ENCODE assay signal across 8 mouse cellular contexts in the genomic region with DNA sequence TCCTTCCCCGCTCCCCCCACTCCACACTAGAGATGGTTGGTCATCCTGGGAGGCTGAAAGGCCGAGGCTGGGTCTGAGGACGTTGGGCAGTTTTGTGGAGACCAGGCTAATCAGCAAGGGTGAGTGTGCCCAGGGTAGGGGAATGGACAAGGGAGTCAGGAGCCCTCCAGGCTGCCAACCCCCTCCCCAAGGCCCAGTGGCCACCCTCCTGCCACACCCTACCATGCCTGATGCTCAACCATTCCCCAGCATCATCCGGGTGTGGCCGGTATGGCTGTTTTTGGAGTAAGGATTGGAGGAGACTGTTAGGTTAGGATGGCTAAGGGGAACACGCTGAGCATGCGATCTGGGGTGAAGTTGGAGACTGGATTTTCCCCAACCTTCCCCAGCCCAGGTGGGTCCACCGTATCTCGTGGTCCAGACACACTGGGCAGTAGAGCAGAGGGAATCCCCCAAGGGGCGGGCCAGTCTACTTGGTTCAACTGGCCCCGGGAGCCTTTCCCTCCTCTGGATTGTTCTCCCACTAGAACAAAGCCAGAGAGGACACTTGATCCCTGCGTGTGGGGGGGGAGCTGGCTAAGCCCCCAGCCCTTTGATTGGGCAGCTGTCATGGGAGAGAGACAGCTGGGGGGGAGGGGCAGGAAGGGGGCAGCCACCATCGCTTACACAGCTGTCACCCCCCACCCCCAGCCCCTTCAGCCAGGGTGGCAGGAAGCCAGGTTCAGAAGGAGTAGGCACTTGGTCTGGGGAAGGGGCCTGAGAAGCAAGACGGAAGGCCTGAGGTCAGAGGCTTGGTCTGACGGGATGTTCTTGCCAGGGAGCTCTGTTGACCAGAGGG. TPM values are rescaled to one million over a fixed set of nuclear protein-coding genes. Genes with fewer than 3 reads are reported as not detected.
DNase-seq lines count a peak whose midpoint lies in the region; ATAC-seq lines count a peak whose summit lies in the region.

No protein-coding gene starts in this region.

- peaks cover 11% of the 10 kb centered on the region; the same call in 1 of the 2 replicates for H3K36me3 ChIP-seq in lung, embryonic 15.5 days
- peaks cover 7% of the 10 kb centered on the region for H3K36me3 ChIP-seq in embryonic facial prominence, embryonic 15.5 days
- H3K36me3 ChIP-seq in intestine, embryonic 15.5 days = peaks cover 5% of the 10 kb centered on the region; the same call in 1 of the 2 replicates

- H3K4me3 ChIP-seq in lung, embryonic 15.5 days = peak overlapping the region; percentile 0; the same call in 1 of the 2 replicates
- peak overlapping the region; percentile 70 for H3K4me3 ChIP-seq in embryonic facial prominence, embryonic 15.5 days (replicated peaks)
- H3K4me3 ChIP-seq in intestine, embryonic 15.5 days (replicated peaks) = no peak overlapping the region

- peaks cover 52% of the 10 kb centered on the region for H3K4me1 ChIP-seq in lung, embryonic 15.5 days
- peaks cover 62% of the 10 kb centered on the region for H3K4me1 ChIP-seq in embryonic facial prominence, embryonic 15.5 days
- peaks cover 44% of the 10 kb centered on the region for H3K4me1 ChIP-seq in intestine, embryonic 15.5 days (replicated peaks)

- H3K4me2 ChIP-seq in lung, embryonic 15.5 days = peak overlapping the region; percentile 94
- H3K4me2 ChIP-seq in embryonic facial prominence, embryonic 15.5 days (replicated peaks) = peak overlapping the region; percentile 89
- peak overlapping the region; percentile 93 for H3K4me2 ChIP-seq in intestine, embryonic 15.5 days (replicated peaks)

- no peak for DNase-seq in lung, postnatal 36 days
- DNase-seq in retina, postnatal 7 days (ENCODE audit: low read depth, low spot score) = peak; percentile 78
- no peak for DNase-seq in right cerebral cortex, postnatal 36 days (ENCODE audit: low spot score in 2 of 2)
- DNase-seq in ovary, postnatal 14 days (ENCODE audit: low spot score) = no peak
- no peak for DNase-seq in B cell, adult 2 months

- H3K27me3 ChIP-seq in lung, embryonic 15.5 days = no peaks in the 10 kb centered on the region
- no peaks in the 10 kb centered on the region for H3K27me3 ChIP-seq in embryonic facial prominence, embryonic 15.5 days
- no peaks in the 10 kb centered on the region for H3K27me3 ChIP-seq in intestine, embryonic 15.5 days (replicated peaks)

- H3K27ac ChIP-seq in lung, embryonic 15.5 days = peak overlapping the region; percentile 75
- peak overlapping the region; percentile 90 for H3K27ac ChIP-seq in embryonic facial prominence, embryonic 15.5 days (replicated peaks)
- H3K27ac ChIP-seq in intestine, embryonic 15.5 days = peak overlapping the region; percentile 36; the same call in 1 of the 2 replicates

- no peak; the same call in 1 of the 2 replicates for ATAC-seq in lung, embryonic 15.5 days (ENCODE audit: borderline replicate concordance, extremely low read depth, low FRiP score, low TSS enrichment)
- peak; percentile 5; the same call in 1 of the 2 replicates for ATAC-seq in embryonic facial prominence, embryonic 15.5 days (ENCODE audit: insufficient number of reproducible peaks, low FRiP score, low TSS enrichment, low read depth)
- no peak for ATAC-seq in intestine, embryonic 15.5 days

- WGBS in lung, embryonic 15.5 days = 28% methylated on average over 15 of the region's 15 CpGs
- WGBS in embryonic facial prominence, embryonic 15.5 days = 31% methylated on average over 15 of the region's 15 CpGs
- WGBS in intestine, embryonic 15.5 days = 42% methylated on average over 15 of the region's 15 CpGs

- no peaks in the 10 kb centered on the region for H3K9me3 ChIP-seq in lung, embryonic 15.5 days
- H3K9me3 ChIP-seq in embryonic facial prominence, embryonic 15.5 days (replicated peaks) = no peaks in the 10 kb centered on the region
- H3K9me3 ChIP-seq in intestine, embryonic 15.5 days = no peaks in the 10 kb centered on the region

- peak overlapping the region; percentile 30; the same call in 1 of the 2 replicates for H3K9ac ChIP-seq in lung, embryonic 15.5 days
- no peak overlapping the region for H3K9ac ChIP-seq in embryonic facial prominence, embryonic 15.5 days
- peak overlapping the region; percentile 5; the same call in 1 of the 2 replicates for H3K9ac ChIP-seq in intestine, embryonic 15.5 days

RNA-seq across cellular contexts. Expression of a gene that starts 3.5 kb away (rescaled TPM):
- polyA plus RNA-seq in lung, embryonic 15.5 days (2015; fragmentation: Nextera tagmentation; extraction: Ambion mirVana) = 80.6 and 87.8 TPM in 2 replicates
- polyA plus RNA-seq in embryonic facial prominence, embryonic 15.5 days (2015; fragmentation: Nextera tagmentation; extraction: Ambion mirVana) = 115 and 117 TPM in 2 replicates
- polyA plus RNA-seq in intestine, embryonic 15.5 days (2015; fragmentation: Nextera tagmentation; extraction: Ambion mirVana) = 43.7 and 49.5 TPM in 2 replicates

RNA-seq across cellular contexts. Expression of a gene that starts 9.1 kb away (rescaled TPM):
- 52.5 and 53.2 TPM in 2 replicates for polyA plus RNA-seq in lung, embryonic 15.5 days (2015; fragmentation: Nextera tagmentation; extraction: Ambion mirVana)
- 75.6 and 87.0 TPM in 2 replicates for polyA plus RNA-seq in embryonic facial prominence, embryonic 15.5 days (2015; fragmentation: Nextera tagmentation; extraction: Ambion mirVana)
- 49.1 and 51.0 TPM in 2 replicates for polyA plus RNA-seq in intestine, embryonic 15.5 days (2015; fragmentation: Nextera tagmentation; extraction: Ambion mirVana)

RNA-seq across cellular contexts. Expression of a gene that starts 9.2 kb away (rescaled TPM):
- 0.07 and 0.20 TPM in 2 replicates for polyA plus RNA-seq in lung, embryonic 15.5 days (2015; fragmentation: Nextera tagmentation; extraction: Ambion mirVana)
- polyA plus RNA-seq in embryonic facial prominence, embryonic 15.5 days (2015; fragmentation: Nextera tagmentation; extraction: Ambion mirVana) = 0.57 and 0.64 TPM in 2 replicates
- polyA plus RNA-seq in intestine, embryonic 15.5 days (2015; fragmentation: Nextera tagmentation; extraction: Ambion mirVana) = 0.20 and 0.45 TPM in 2 replicates

RNA-seq across cellular contexts. Expression of a gene that starts 9.3 kb away (rescaled TPM):
- 12.8 and 15.3 TPM in 2 replicates for polyA plus RNA-seq in lung, embryonic 15.5 days (2015; fragmentation: Nextera tagmentation; extraction: Ambion mirVana)
- 34.7 and 44.1 TPM in 2 replicates for polyA plus RNA-seq in embryonic facial prominence, embryonic 15.5 days (2015; fragmentation: Nextera tagmentation; extraction: Ambion mirVana)
- 25.4 and 31.8 TPM in 2 replicates for polyA plus RNA-seq in intestine, embryonic 15.5 days (2015; fragmentation: Nextera tagmentation; extraction: Ambion mirVana)

RNA-seq across cellular contexts. Expression of a gene that starts 18.4 kb away (rescaled TPM):
- 31.6 and 32.6 TPM in 2 replicates for polyA plus RNA-seq in lung, embryonic 15.5 days (2015; fragmentation: Nextera tagmentation; extraction: Ambion mirVana)
- 40.6 and 43.7 TPM in 2 replicates for polyA plus RNA-seq in embryonic facial prominence, embryonic 15.5 days (2015; fragmentation: Nextera tagmentation; extraction: Ambion mirVana)
- polyA plus RNA-seq in intestine, embryonic 15.5 days (2015; fragmentation: Nextera tagmentation; extraction: Ambion mirVana) = 47.7 and 48.7 TPM in 2 replicates

Comparison
In these comparisons a context has a peak if more than half of its experiments do, and no peak if none do; other contexts are left out.
1. H3K27ac ChIP-seq: peak in every context shown above with its lines; median percentile 90 in embryonic facial prominence, embryonic 15.5 days; 75 in lung, embryonic 15.5 days; 36 in intestine, embryonic 15.5 days.